ENCODE assay signal across 8 mouse cellular contexts in genomic region chr17:34023678-34024077, GRCm38 (mm10). TPM values are rescaled to one million over a fixed set of nuclear protein-coding genes. Genes with fewer than 3 reads are reported as not detected.
DNase-seq lines count a peak whose midpoint lies in the region; ATAC-seq and TF ChIP-seq lines count a peak whose summit lies in the region.

No protein-coding gene starts in this region.

- 66% methylated on average over 9 of the region's 9 CpGs for WGBS in heart, adult 2 months
- WGBS in forebrain, postnatal 0 days = 57% methylated on average over 9 of the region's 9 CpGs
- WGBS in liver, embryonic 16.5 days (ENCODE audit: insufficient replicate concordance) = 66% methylated on average over 9 of the region's 9 CpGs

- H3K4me1 ChIP-seq in heart, adult 2 months (ENCODE audit: control insufficient read depth, insufficient read depth, low read length) = peaks cover 4% of the 10 kb centered on the region
- peaks cover 8% of the 10 kb centered on the region for H3K4me1 ChIP-seq in ES-Bruce4 (ENCODE audit: control insufficient read depth, insufficient read depth, low read length)
- peaks cover 13% of the 10 kb centered on the region; the same call in 1 of the 2 replicates for H3K4me1 ChIP-seq in forebrain, postnatal 0 days (ENCODE audit: insufficient read depth)
- peaks cover 40% of the 10 kb centered on the region for H3K4me1 ChIP-seq in liver, embryonic 16.5 days (ENCODE audit: control insufficient read depth, low read depth, low read length)

- peaks cover 16% of the 10 kb centered on the region for H3K9me3 ChIP-seq in ES-Bruce4 (replicated peaks; ENCODE audit: control insufficient read depth, insufficient read depth, low read length, poor library complexity, severe bottlenecking)
- H3K9me3 ChIP-seq in forebrain, postnatal 0 days (ENCODE audit: low read length) = no peaks in the 10 kb centered on the region
- H3K9me3 ChIP-seq in liver, embryonic 16.5 days (replicated peaks; ENCODE audit: control insufficient read depth, low read length) = peaks cover 8% of the 10 kb centered on the region

- H3K9ac ChIP-seq in heart, adult 2 months (ENCODE audit: low read depth, low read length) = no peak overlapping the region
- peak overlapping the region; percentile 92; the same call in 1 of the 2 replicates for H3K9ac ChIP-seq in ES-Bruce4 (ENCODE audit: low read depth, poor library complexity, severe bottlenecking)
- H3K9ac ChIP-seq in forebrain, postnatal 0 days = peak overlapping the region; percentile 87
- peak overlapping the region; percentile 82 for H3K9ac ChIP-seq in liver, embryonic 16.5 days (ENCODE audit: low read depth, low read length)

- DNase-seq in heart, adult 2 months = no peak
- DNase-seq in heart, postnatal 14 days = no peak
- no peak for DNase-seq in forebrain, postnatal 0 days
- no peak for DNase-seq in layer of hippocampus, adult 9-11 months
- no peak for DNase-seq in ovary, postnatal 14 days (ENCODE audit: low spot score)
- DNase-seq in left cerebral cortex, adult 9 months (ENCODE audit: low spot score in 2 of 2) = no peak

- no peak for ATAC-seq in forebrain, postnatal 0 days
- ATAC-seq in liver, embryonic 16.5 days (ENCODE audit: low read depth) = no peak

- no peak for TF ChIP-seq POLR2A in heart, adult 2 months (IDR thresholded peaks at IDR 0.05; ENCODE audit: insufficient read depth, low read depth, low read length)
- no peak for TF ChIP-seq POLR2A in ES-Bruce4 (IDR thresholded peaks at IDR 0.05; ENCODE audit: insufficient read depth, low read length)

- no peaks in the 10 kb centered on the region for H3K27me3 ChIP-seq in heart, adult 2 months (ENCODE audit: control insufficient read depth, insufficient read depth, low read length)
- no peaks in the 10 kb centered on the region for H3K27me3 ChIP-seq in ES-Bruce4 (ENCODE audit: control insufficient read depth, insufficient read depth, low read length, poor library complexity, severe bottlenecking)
- H3K27me3 ChIP-seq in forebrain, postnatal 0 days (ENCODE audit: insufficient read depth, low read length) = no peaks in the 10 kb centered on the region
- H3K27me3 ChIP-seq in liver, embryonic 16.5 days (ENCODE audit: control insufficient read depth, insufficient read depth, low read depth, low read length) = no peaks in the 10 kb centered on the region

- no peak overlapping the region; the same call in 1 of the 2 replicates for H3K27ac ChIP-seq in heart, adult 2 months
- no peak overlapping the region for H3K27ac ChIP-seq in ES-Bruce4 (ENCODE audit: insufficient read depth, low read length)
- peak overlapping the region; percentile 93 for H3K27ac ChIP-seq in forebrain, postnatal 0 days (ENCODE audit: low read depth, low read length)
- H3K27ac ChIP-seq in liver, embryonic 16.5 days (ENCODE audit: low read length) = no peak overlapping the region

- no peaks in the 10 kb centered on the region for H3K36me3 ChIP-seq in heart, adult 2 months (ENCODE audit: control insufficient read depth, insufficient read depth, low read length)
- H3K36me3 ChIP-seq in ES-Bruce4 (ENCODE audit: control insufficient read depth, insufficient read depth, low read length, poor library complexity, severe bottlenecking) = peaks cover 4% of the 10 kb centered on the region; the same call in 1 of the 2 replicates
- H3K36me3 ChIP-seq in forebrain, postnatal 0 days (ENCODE audit: insufficient read depth) = peaks cover 22% of the 10 kb centered on the region
- peaks cover 22% of the 10 kb centered on the region for H3K36me3 ChIP-seq in liver, embryonic 16.5 days (ENCODE audit: control insufficient read depth, insufficient read depth)

- H3K4me3 ChIP-seq in heart, adult 2 months = peak overlapping the region; percentile 78
- peak overlapping the region; percentile 74; the same call in 1 of the 2 replicates for H3K4me3 ChIP-seq in ES-Bruce4 (ENCODE audit: low read depth, low read length)
- peak overlapping the region; percentile 83 for H3K4me3 ChIP-seq in forebrain, postnatal 0 days (ENCODE audit: low read depth, low read length)
- H3K4me3 ChIP-seq in liver, embryonic 16.5 days (ENCODE audit: low read depth, low read length) = peak overlapping the region; percentile 89

- TF ChIP-seq EP300 in heart, adult 2 months (IDR thresholded peaks at IDR 0.05; ENCODE audit: insufficient read depth, low read depth, low read length) = no peak
- TF ChIP-seq EP300 in ES-Bruce4 (IDR thresholded peaks at IDR 0.05; ENCODE audit: insufficient read depth, low read depth, low read length) = no peak

- H3K79me2 ChIP-seq in heart, adult 2 months (replicated peaks; ENCODE audit: control insufficient read depth, insufficient read depth, low read length) = no peaks in the 10 kb centered on the region

- intact Hi-C loops in heart, adult 2 months (cut with DNase I) = no loop called here
- intact Hi-C loops in heart, postnatal 14 days (cut with DNase I) = loop anchor here (5.0 kb wide), 1 partner anchor 66 kb away; the partner anchor contains the start of genes Rps18 and Vps52

- H3K4me2 ChIP-seq in forebrain, postnatal 0 days (ENCODE audit: low read depth) = peak overlapping the region; percentile 83
- peak overlapping the region; percentile 96 for H3K4me2 ChIP-seq in liver, embryonic 16.5 days (ENCODE audit: low read depth, low read length)

- TF ChIP-seq CTCF in heart, adult 2 months (IDR thresholded peaks at IDR 0.05) = no peak
- no peak for TF ChIP-seq CTCF in ES-Bruce4 (IDR thresholded peaks at IDR 0.05; ENCODE audit: low read depth, low read length)
- TF ChIP-seq CTCF in forebrain, postnatal 0 days (IDR thresholded peaks at IDR 0.05; ENCODE audit: low read depth) = no peak

RNA-seq across cellular contexts. Expression of gene Ring1, which starts 0.8 kb away (rescaled TPM):
- 10 to 100 TPM; 13.0 to 13.1 TPM for total RNA-seq in heart, adult 2 months (2021)
- 18.6 and 20.8 TPM in 2 replicates for polyA plus RNA-seq in heart, adult 2 months (2012; rRNA removed)
- total RNA-seq in heart, postnatal 14 days (2021) = 10 to 100 TPM; 12.2 to 14.6 TPM
- 8.1 and 11.4 TPM in 2 replicates for polyA plus RNA-seq in ES-Bruce4 (2011; ENCODE audit: insufficient read depth, insufficient read length, low read depth, missing spikeins)
- 20.7 and 21.4 TPM in 2 replicates for total RNA-seq in forebrain, postnatal 0 days (2014; rRNA removed)
- polyA plus RNA-seq in forebrain, postnatal 0 days (2015; fragmentation: Nextera tagmentation; extraction: Ambion mirVana) = 15.7 and 19.0 TPM in 2 replicates
- 3.2 and 4.0 TPM in 2 replicates for polyA plus RNA-seq in liver, embryonic 16.5 days (2015; fragmentation: Nextera tagmentation; extraction: Ambion mirVana)

RNA-seq across cellular contexts. Expression of gene H2-Ke6, which starts 4.2 kb away (rescaled TPM):
- 100 to 1,000 TPM; 112 to 138 TPM for total RNA-seq in heart, adult 2 months (2021)
- 87.0 and 91.6 TPM in 2 replicates for polyA plus RNA-seq in heart, adult 2 months (2012; rRNA removed)
- 10 to 100 TPM; 80.6 to 88.2 TPM for total RNA-seq in heart, postnatal 14 days (2021)
- 19.0 and 26.1 TPM in 2 replicates for polyA plus RNA-seq in ES-Bruce4 (2011; ENCODE audit: insufficient read depth, insufficient read length, low read depth, missing spikeins)
- total RNA-seq in forebrain, postnatal 0 days (2014; rRNA removed) = 39.1 and 58.0 TPM in 2 replicates
- polyA plus RNA-seq in forebrain, postnatal 0 days (2015; fragmentation: Nextera tagmentation; extraction: Ambion mirVana) = 54.6 and 55.7 TPM in 2 replicates
- polyA plus RNA-seq in liver, embryonic 16.5 days (2015; fragmentation: Nextera tagmentation; extraction: Ambion mirVana) = 30.1 and 32.2 TPM in 2 replicates

RNA-seq across cellular contexts. Expression of gene Slc39a7, which starts 7.8 kb away (rescaled TPM):
- 10 to 100 TPM; 76.0 to 79.8 TPM for total RNA-seq in heart, adult 2 months (2021)
- 64.0 and 72.5 TPM in 2 replicates for polyA plus RNA-seq in heart, adult 2 months (2012; rRNA removed)
- total RNA-seq in heart, postnatal 14 days (2021) = 10 to 100 TPM; 63.2 to 63.3 TPM
- polyA plus RNA-seq in ES-Bruce4 (2011; ENCODE audit: insufficient read depth, insufficient read length, low read depth, missing spikeins) = 57.2 and 68.8 TPM in 2 replicates
- total RNA-seq in forebrain, postnatal 0 days (2014; rRNA removed) = 126 and 161 TPM in 2 replicates
- polyA plus RNA-seq in forebrain, postnatal 0 days (2015; fragmentation: Nextera tagmentation; extraction: Ambion mirVana) = 124 and 138 TPM in 2 replicates
- polyA plus RNA-seq in liver, embryonic 16.5 days (2015; fragmentation: Nextera tagmentation; extraction: Ambion mirVana) = 58.8 and 59.8 TPM in 2 replicates

RNA-seq across cellular contexts. Expression of gene Rxrb, which starts 7.9 kb away (rescaled TPM):
- 10 to 100 TPM; 39.1 to 42.4 TPM for total RNA-seq in heart, adult 2 months (2021)
- polyA plus RNA-seq in heart, adult 2 months (2012; rRNA removed) = 38.8 and 41.3 TPM in 2 replicates
- total RNA-seq in heart, postnatal 14 days (2021) = 10 to 100 TPM; 41.9 to 44.7 TPM
- 37.7 and 38.2 TPM in 2 replicates for polyA plus RNA-seq in ES-Bruce4 (2011; ENCODE audit: insufficient read depth, insufficient read length, low read depth, missing spikeins)
- 56.2 and 60.8 TPM in 2 replicates for total RNA-seq in forebrain, postnatal 0 days (2014; rRNA removed)
- polyA plus RNA-seq in forebrain, postnatal 0 days (2015; fragmentation: Nextera tagmentation; extraction: Ambion mirVana) = 58.1 and 58.4 TPM in 2 replicates
- 14.7 and 15.7 TPM in 2 replicates for polyA plus RNA-seq in liver, embryonic 16.5 days (2015; fragmentation: Nextera tagmentation; extraction: Ambion mirVana)

RNA-seq across cellular contexts. Expression of gene Col11a2, which starts 15.6 kb away (rescaled TPM):
- 1 to 10 TPM in 1 of 2 experiments, under 1 TPM in 1; 0.89 to 1.8 TPM for total RNA-seq in heart, adult 2 months (2021)
- 0.98 and 1.7 TPM in 2 replicates for polyA plus RNA-seq in heart, adult 2 months (2012; rRNA removed)
- total RNA-seq in heart, postnatal 14 days (2021) = 1 to 10 TPM; 1.5 to 2.7 TPM
- polyA plus RNA-seq in ES-Bruce4 (2011; ENCODE audit: insufficient read depth, insufficient read length, low read depth, missing spikeins) = 0.82 and 0.85 TPM in 2 replicates
- 10.2 and 28.0 TPM in 2 replicates for total RNA-seq in forebrain, postnatal 0 days (2014; rRNA removed)
- 1.2 and 2.1 TPM in 2 replicates for polyA plus RNA-seq in forebrain, postnatal 0 days (2015; fragmentation: Nextera tagmentation; extraction: Ambion mirVana)
- polyA plus RNA-seq in liver, embryonic 16.5 days (2015; fragmentation: Nextera tagmentation; extraction: Ambion mirVana) = 0.26 and 0.27 TPM in 2 replicates
